Mouse (Mus musculus): ENCODE data around the gene Fcnb.

DNA sequence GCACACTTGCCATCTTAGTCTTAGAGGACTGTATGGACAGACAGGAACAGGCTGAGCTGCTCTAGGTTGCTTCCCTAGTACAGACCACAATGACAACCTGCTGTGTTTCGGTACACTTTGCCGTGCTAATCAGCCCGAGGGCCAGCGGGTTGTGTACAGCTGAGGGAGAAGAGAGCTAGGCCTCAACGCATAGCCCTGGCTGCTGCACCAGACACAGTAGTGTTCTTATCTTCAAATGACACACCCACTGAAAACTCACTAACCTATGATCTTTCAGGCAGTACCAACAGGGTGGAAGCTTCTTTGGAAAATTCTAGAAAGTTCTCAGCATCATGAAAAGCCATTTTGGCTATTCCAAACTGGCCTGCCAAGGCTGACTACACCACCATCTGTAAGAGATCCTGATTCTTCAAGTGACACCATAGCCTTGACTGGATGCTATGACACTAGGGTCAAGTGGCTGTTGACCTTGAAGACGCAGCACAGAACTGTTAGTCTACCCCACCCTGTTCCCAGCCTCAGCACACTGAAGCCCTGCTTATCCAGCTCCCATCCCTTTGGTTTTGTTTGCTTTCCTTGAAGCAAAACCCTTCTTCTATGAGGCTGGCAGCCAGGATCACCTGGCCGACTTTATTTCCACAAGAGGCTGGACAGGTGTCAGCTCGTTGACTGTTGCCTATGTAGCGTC, 16.3 kb upstream of the Fcnb start:
- TF ChIP-seq CTCF (IDR thresholded peaks at IDR 0.05; ENCODE audit: control insufficient read depth, insufficient read depth, low read length) (no peak), POLR2A (IDR thresholded peaks at IDR 0.05; ENCODE audit: borderline replicate concordance, control insufficient read depth, low read depth, low read length) (no peak)

All from bone marrow, adult 2 months (tissue).